Mouse (Mus musculus) CH12.LX (cell line): Measurements from ENCODE around the gene Ltf. TPM values are rescaled to one million over a fixed set of nuclear protein-coding genes. Genes with fewer than 3 reads are reported as not detected.

Source experiments
- DNase-seq: peaks from one replicate; pipeline ENCODE4 v3.0.0-alpha.2; 2013; ENCODE audit errors: extremely low read depth
- H3K27ac ChIP-seq: 2 replicates; pipeline ENCODE4 v1.5.1; 2012; ENCODE audit warnings: low read depth, mild to moderate bottlenecking, control low read depth, moderate library complexity; ENCODE audit not compliant: insufficient read depth
- H3K27me3 ChIP-seq: replicated peaks from 2 replicates; pipeline ENCODE3; 2012; ENCODE audit warnings: inconsistent platforms
- H3K36me3 ChIP-seq, 2 experiments: replicated peaks in 1 of 2; 2 replicates each; pipeline versions ENCODE3 to v1.6.1; 2012; ENCODE audit warnings: inconsistent platforms in 1 of 2, low read length in 1 of 2, mild to moderate bottlenecking in 1 of 2, mixed read lengths in 1 of 2, moderate library complexity in 1 of 2; ENCODE audit not compliant: control insufficient read depth in 1 of 2, insufficient read depth in 1 of 2
- H3K4me1 ChIP-seq, 2 experiments: 2 replicates each; pipeline ENCODE4 v1.6.1; 2012; ENCODE audit warnings: inconsistent platforms in 1 of 2, moderate library complexity in 1 of 2; ENCODE audit not compliant: insufficient read depth in 2 of 2, control insufficient read depth in 1 of 2
- H3K4me2 ChIP-seq: 2 replicates; pipeline ENCODE4 v1.6.1; 2012; ENCODE audit warnings: low read depth, mild to moderate bottlenecking, control low read depth; ENCODE audit not compliant: poor library complexity, insufficient read depth, severe bottlenecking
- H3K4me3 ChIP-seq, 3 experiments: fragments of 150-350 bp in 1 of 3; sonication (generic) in 1 of 3; replicated peaks in 1 of 3; 2 replicates each; pipeline versions ENCODE3 to v1.5.1; 2011 to 2012; ENCODE audit warnings: low read depth in 2 of 3, low read length in 2 of 3, mild to moderate bottlenecking in 2 of 3, moderate library complexity in 2 of 3, control low read depth in 1 of 3, improper control_type of control experiment in 1 of 3, inconsistent platforms in 1 of 3, mixed read lengths in 1 of 3; ENCODE audit not compliant: poor library complexity in 1 of 3
- H3K79me2 ChIP-seq: replicated peaks from 2 replicates; pipeline ENCODE4 v1.6.1; 2012; ENCODE audit warnings: mild to moderate bottlenecking, moderate library complexity; ENCODE audit not compliant: control insufficient read depth, poor library complexity, insufficient read depth, severe bottlenecking; ENCODE audit errors: extremely low read depth
- H3K9ac ChIP-seq: 2 replicates; pipeline ENCODE4 v1.6.1; 2012; ENCODE audit warnings: low read depth, mild to moderate bottlenecking, control low read depth, moderate library complexity; ENCODE audit not compliant: insufficient read depth
- H3K9me3 ChIP-seq: replicated peaks from 2 replicates; pipeline ENCODE3; 2012; ENCODE audit warnings: low read length, inconsistent platforms, mixed read lengths
- CHD1 ChIP-seq: IDR thresholded peaks from 2 replicates; pipeline ENCODE4 v1.6.1; 2012; ENCODE audit warnings: low read depth, low read length, improper control_type of control experiment, inconsistent platforms
- CHD2 ChIP-seq: IDR thresholded peaks from 2 replicates; pipeline ENCODE4 v1.6.1; 2011; ENCODE audit warnings: low read length, improper control_type of control experiment
- CTCF ChIP-seq, 2 experiments: IDR thresholded peaks in 1 of 2; conservative IDR thresholded peaks in 1 of 2; 2 replicates each; pipeline ENCODE4 v1.5.1; 2011 to 2012; ENCODE audit warnings: low read depth in 2 of 2, low read length in 2 of 2, improper control_type of control experiment in 1 of 2, inconsistent platforms in 1 of 2, mild to moderate bottlenecking in 1 of 2, moderate library complexity in 1 of 2
- E2F4 ChIP-seq: IDR thresholded peaks from 2 replicates; pipeline ENCODE4 v1.6.1; 2011; ENCODE audit warnings: low read depth, low read length, improper control_type of control experiment; ENCODE audit not compliant: insufficient replicate concordance
- ELF1 ChIP-seq: IDR thresholded peaks from 2 replicates; pipeline ENCODE4 v1.6.1; 2014; ENCODE audit warnings: low read depth, mild to moderate bottlenecking, inconsistent platforms, low read length, improper control_type of control experiment
- GABPA ChIP-seq: IDR thresholded peaks from 2 replicates; pipeline ENCODE4 v1.6.1; 2012; ENCODE audit warnings: low read depth, low read length, improper control_type of control experiment, inconsistent platforms; ENCODE audit not compliant: insufficient replicate concordance
- IRF4 ChIP-seq: IDR thresholded peaks from 2 replicates; pipeline ENCODE4 v1.6.1; 2014; ENCODE audit warnings: low read depth, mild to moderate bottlenecking, inconsistent platforms, low read length, improper control_type of control experiment
- JUN ChIP-seq: IDR thresholded peaks from 2 replicates; pipeline ENCODE4 v1.6.1; 2011; ENCODE audit warnings: low read depth, mild to moderate bottlenecking, low read length, improper control_type of control experiment, moderate library complexity; ENCODE audit not compliant: insufficient read depth
- JUND ChIP-seq: conservative IDR thresholded peaks from 2 replicates; pipeline ENCODE4 v1.6.1; 2011; ENCODE audit warnings: low read depth, low read length, improper control_type of control experiment
- KAT2A ChIP-seq: IDR thresholded peaks from 2 replicates; pipeline ENCODE4 v1.6.1; 2012; ENCODE audit warnings: low read length, improper control_type of control experiment, inconsistent platforms; ENCODE audit not compliant: insufficient replicate concordance
- MAFK ChIP-seq: IDR thresholded peaks from 2 replicates; pipeline ENCODE4 v1.6.1; 2011; ENCODE audit warnings: low read length, improper control_type of control experiment; ENCODE audit not compliant: insufficient replicate concordance
- MEF2A ChIP-seq: IDR thresholded peaks from 2 replicates; pipeline ENCODE4 v1.6.1; 2014; ENCODE audit warnings: low read depth, mild to moderate bottlenecking, inconsistent platforms, low read length, improper control_type of control experiment, borderline replicate concordance
- MXI1 ChIP-seq: IDR thresholded peaks from 2 replicates; pipeline ENCODE4 v1.6.1; 2011; ENCODE audit warnings: mild to moderate bottlenecking, low read depth, low read length, improper control_type of control experiment
- MYC ChIP-seq: IDR thresholded peaks from 2 replicates; pipeline ENCODE4 v1.6.1; 2011; ENCODE audit warnings: low read depth, mild to moderate bottlenecking, improper control_type of control experiment, low read length
- NELFE ChIP-seq: IDR thresholded peaks from 2 replicates; pipeline ENCODE4 v1.6.1; 2011; ENCODE audit warnings: low read depth, low read length, improper control_type of control experiment
- NRF1 ChIP-seq: IDR thresholded peaks from 2 replicates; pipeline ENCODE4 v1.6.1; 2014; ENCODE audit warnings: low read depth, mild to moderate bottlenecking, inconsistent platforms, low read length, improper control_type of control experiment, moderate library complexity
- POLR2A ChIP-seq: IDR thresholded peaks from 2 replicates; pipeline ENCODE4 v1.6.1; 2011; ENCODE audit warnings: low read depth, mild to moderate bottlenecking, improper control_type of control experiment, low read length
- RAD21 ChIP-seq: IDR thresholded peaks from 2 replicates; pipeline ENCODE4 v1.6.1; 2011; ENCODE audit warnings: low read depth, mild to moderate bottlenecking, low read length, improper control_type of control experiment, moderate library complexity
- SIN3A ChIP-seq: IDR thresholded peaks from 2 replicates; pipeline ENCODE4 v1.6.1; 2012; ENCODE audit warnings: low read length, improper control_type of control experiment, inconsistent platforms
- TBP ChIP-seq: conservative IDR thresholded peaks from 2 replicates; pipeline ENCODE4 v1.6.1; 2011; ENCODE audit warnings: low read depth, low read length, improper control_type of control experiment
- UBTF ChIP-seq: IDR thresholded peaks from 2 replicates; pipeline ENCODE4 v1.6.1; 2012; ENCODE audit warnings: low read depth, mild to moderate bottlenecking, inconsistent platforms, low read length, improper control_type of control experiment, moderate library complexity
- USF1 ChIP-seq: IDR thresholded peaks from 2 replicates; pipeline ENCODE4 v1.6.1; 2014; ENCODE audit warnings: low read depth, mild to moderate bottlenecking, inconsistent platforms, low read length, improper control_type of control experiment
- USF2 ChIP-seq: conservative IDR thresholded peaks from 2 replicates; pipeline ENCODE4 v1.6.1; 2011; ENCODE audit warnings: low read depth, low read length, improper control_type of control experiment
- ZC3H11A ChIP-seq: IDR thresholded peaks from 2 replicates; pipeline ENCODE4 v1.6.1; 2012; ENCODE audit warnings: low read depth, mild to moderate bottlenecking, inconsistent platforms, low read length, improper control_type of control experiment
- ZKSCAN1 ChIP-seq: IDR thresholded peaks from 2 replicates; pipeline ENCODE4 v1.6.1; 2012; ENCODE audit warnings: low read depth, inconsistent platforms, low read length, improper control_type of control experiment, borderline replicate concordance
- ZMIZ1 ChIP-seq: IDR thresholded peaks from 2 replicates; pipeline ENCODE4 v1.6.1; 2012; ENCODE audit warnings: low read depth, mild to moderate bottlenecking, inconsistent platforms, low read length, improper control_type of control experiment
- ZNF384 ChIP-seq: IDR thresholded peaks from 2 replicates; pipeline ENCODE4 v1.6.1; 2012; ENCODE audit warnings: low read depth, low read length, improper control_type of control experiment, inconsistent platforms
- dilution Hi-C: fragments of 300-500 bp; cut with MboI; formaldehyde crosslinking; loops from 2 replicates; pipeline ENCODE4 v1.14.3; 2020; ENCODE audit warnings: low sequenced_read_pairs; ENCODE audit not compliant: extremely low pct_unique_long_range_greater_than_20kb, extremely low pct_ligation_motif_present
- in situ Hi-C: fragments of 300-500 bp; cut with MboI; formaldehyde crosslinking; loops from 3 replicates; pipeline ENCODE4 v1.14.3; 2019; ENCODE audit warnings: low sequenced_read_pairs, low pct_ligation_motif_present, low pct_unique_long_range_greater_than_20kb, mixed read lengths
- polyA plus RNA-seq: library from polyadenylated mRNA; unstranded; fragments of >175 nt; gene quantifications from 2 replicates; pipeline ENCODE4 v1.2.1, GENCODE M21; 2012; ENCODE audit warnings: low read depth; ENCODE audit not compliant: insufficient read length
- total RNA-seq, 2 experiments: library from RNA; depleted of rRNA; stranded (reverse); fragments of 300-350 nt in 1 of 2; fragments of >200 nt in 1 of 2; gene quantifications; 2 replicates each; pipeline ENCODE4 v1.2.3; 2012 to 2014

Ltf gene
- total RNA-seq (2012; rRNA removed) (0.04 TPM in 1 of 2 replicates, not detected in the other), total RNA-seq (2014; rRNA removed) (0.08 and 0.31 TPM in 2 replicates), polyA plus RNA-seq (0.50 TPM in 1 of 2 replicates, not detected in the other)

DNA sequence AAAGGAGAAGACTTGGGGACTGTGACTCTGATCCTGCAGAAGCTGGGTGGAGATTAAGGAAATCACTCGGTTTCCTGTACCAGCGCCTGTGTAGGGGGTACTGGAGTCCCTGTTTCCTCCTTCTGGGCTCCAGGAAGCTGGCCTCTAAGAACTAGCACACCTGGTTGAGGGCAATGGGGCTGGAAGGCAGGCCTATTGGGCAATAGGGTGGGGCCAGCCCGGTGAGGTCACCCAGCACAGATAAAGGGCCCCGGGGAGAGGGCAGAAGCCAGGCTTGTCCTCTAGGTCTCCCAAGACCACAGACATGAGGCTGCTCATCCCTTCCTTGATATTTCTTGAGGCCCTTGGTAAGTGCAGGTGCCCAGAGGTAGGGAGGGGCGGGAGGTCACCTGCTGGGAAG is at the start of gene Ltf:
Ltf (plus strand) TSS at position 250 of the 400 bp plus-strand sequence.
- no peak for DNase-seq
- H3K4me3 ChIP-seq = no peak within 1 kb of the TSS
- H3K4me2 ChIP-seq = no peak within 1 kb of the TSS
- no peak within 1 kb of the TSS for H3K9ac ChIP-seq
- no peaks in the 10 kb centered on the region for H3K27me3 ChIP-seq
- H3K27ac ChIP-seq = no peak within 1 kb of the TSS
- no peaks in the 10 kb centered on the region for H3K36me3 ChIP-seq
- no peaks in the 10 kb centered on the region for H3K9me3 ChIP-seq
- in situ Hi-C loops (no loop called here), dilution Hi-C loops (no loop called here)
- H3K4me1 ChIP-seq = peaks cover 0 to 28% of the 10 kb centered on the region in 2 experiments; a peak in 3 of 4 replicates
- no peaks in the 10 kb centered on the region for H3K79me2 ChIP-seq
- TF ChIP-seq ELF1 (no peak), CTCF (conservative IDR thresholded peaks at IDR 0.05 in 1 of 2, IDR thresholded peaks at IDR 0.05 in 1 of 2; ENCODE audit: low read depth in 2 of 2, low read length in 2 of 2) (no peak), ZMIZ1 (no peak), IRF4 (no peak), TBP (no peak), NELFE (no peak), MXI1 (no peak), USF1 (no peak), KAT2A (no peak), ZKSCAN1 (no peak), RAD21 (no peak), MEF2A (no peak), JUND (no peak), CHD2 (no peak), GABPA (no peak), CHD1 (no peak), UBTF (no peak), JUN (no peak), NRF1 (no peak), SIN3A (no peak)

DNA sequence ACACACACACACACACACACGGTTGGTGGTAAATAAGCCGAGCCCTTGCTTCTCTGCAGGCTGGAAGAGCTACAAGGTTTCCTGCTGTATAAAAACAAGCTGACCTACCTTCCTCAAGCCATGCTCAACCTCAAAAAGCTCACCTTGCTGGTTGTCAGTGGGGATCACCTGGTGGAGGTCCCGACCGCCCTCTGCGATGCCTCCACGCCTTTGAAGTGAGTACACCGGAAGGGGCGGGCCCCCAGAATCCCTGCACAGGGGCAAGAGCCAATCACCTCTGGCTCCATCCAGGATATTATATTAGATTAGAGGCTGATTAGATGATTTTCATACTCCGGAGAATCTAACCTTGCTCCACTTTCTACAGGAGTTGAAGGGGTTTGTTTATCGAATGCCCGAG is 39.7 kb upstream of the Ltf start:
- Histone ChIP-seq H3K9me3 (no peaks in the 10 kb centered on the region), H3K4me1 (peaks cover 0 to 3% of the 10 kb centered on the region in 2 experiments; a peak in 2 of 4 replicates), H3K4me2 (no peak overlapping the region), H3K27me3 (no peaks in the 10 kb centered on the region), H3K9ac (no peak overlapping the region), H3K79me2 (no peaks in the 10 kb centered on the region), H3K36me3 (peaks cover 0 to 8% of the 10 kb centered on the region in 2 experiments), H3K27ac (no peak overlapping the region), H3K4me3 (no peak overlapping the region)
- no peak for TF ChIP-seq POLR2A
- TF ChIP-seq RAD21 = no peak
- no peak for TF ChIP-seq ZNF384
- no peak for TF ChIP-seq SIN3A
- TF ChIP-seq ZC3H11A = no peak
- TF ChIP-seq TBP = no peak
- no peak for TF ChIP-seq MAFK
- no peak for TF ChIP-seq MYC
- no peak for TF ChIP-seq E2F4
- no peak for TF ChIP-seq USF2
- dilution Hi-C loops = no loop called here
- in situ Hi-C loops = no loop called here
- DNase-seq = no peak
